ENCODE assay signal across 13 mouse cellular contexts in the genomic region with DNA sequence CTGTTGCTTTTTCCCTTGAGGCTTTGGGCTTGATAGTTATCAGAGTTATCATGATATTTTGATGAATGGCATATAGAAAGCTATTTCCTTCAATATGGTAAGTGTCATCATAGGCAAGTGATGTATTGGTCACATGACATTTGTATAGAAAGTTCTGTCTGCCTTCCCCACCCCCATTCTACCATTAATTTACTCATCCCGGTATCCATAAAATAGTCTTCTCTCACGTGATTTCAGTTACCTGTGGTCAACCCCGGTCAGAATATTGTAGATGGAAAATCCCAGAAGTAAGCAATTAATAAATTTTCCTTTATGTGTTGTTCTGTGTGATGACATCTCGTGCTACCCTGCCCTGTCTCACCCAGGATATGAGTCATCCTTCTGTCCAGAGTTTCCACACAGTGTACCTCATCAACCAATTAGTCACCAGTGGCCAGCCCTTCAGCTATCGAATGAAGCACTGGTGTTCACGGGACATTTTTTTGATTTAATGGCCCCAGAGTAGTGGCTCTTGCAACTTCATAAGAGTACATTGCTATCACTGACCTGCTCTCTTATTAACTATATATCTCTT.
"Had no signal": no experiment of that assay in that cellular context is flagged by ENCODE, and none has a peak within 500 bp of the region (broad histone marks: within the 10 kb centered on the region; RNA-seq: fewer than 3 reads in every experiment).

No protein-coding gene starts in this region.

- H3K4me2 ChIP-seq: kidney, embryonic 15.5 days; limb, embryonic 12.5 days; liver, embryonic 13.5 days; midbrain, embryonic 13.5 days; neural tube, embryonic 15.5 days had no signal

- DNase-seq: kidney, adult 2 months; layer of hippocampus, adult 9-11 months; layer of hippocampus, postnatal 36 days; liver; liver, embryonic 13.5 days; liver, postnatal 0 days; right cerebral cortex, adult 18-20 months; thymus, adult 18-20 months; thymus, postnatal 14 days had no signal

- H3K9me3 ChIP-seq: kidney, embryonic 15.5 days; limb, embryonic 12.5 days; liver, embryonic 13.5 days; neural tube, embryonic 15.5 days had no signal

- H3K4me1 ChIP-seq: limb, embryonic 12.5 days; liver, embryonic 13.5 days; midbrain, embryonic 13.5 days; neural tube, embryonic 15.5 days had no signal

- H3K36me3 ChIP-seq: kidney, embryonic 15.5 days; limb, embryonic 12.5 days; liver, embryonic 13.5 days; midbrain, embryonic 13.5 days; neural tube, embryonic 15.5 days had no signal

- H3K9ac ChIP-seq: kidney, embryonic 15.5 days; limb, embryonic 12.5 days; liver, embryonic 13.5 days; liver, postnatal 0 days; midbrain, embryonic 13.5 days; neural tube, embryonic 15.5 days had no signal

- ATAC-seq: liver, postnatal 0 days; midbrain, embryonic 13.5 days had no signal

- H3K27me3 ChIP-seq: kidney, embryonic 15.5 days; limb, embryonic 12.5 days; liver, embryonic 13.5 days; midbrain, embryonic 13.5 days; neural tube, embryonic 15.5 days had no signal

- H3K27ac ChIP-seq: kidney, embryonic 15.5 days; limb, embryonic 12.5 days; liver, embryonic 13.5 days; midbrain, embryonic 13.5 days; neural tube, embryonic 15.5 days had no signal

- H3K4me3 ChIP-seq: kidney, embryonic 15.5 days; limb, embryonic 12.5 days; liver, embryonic 13.5 days; midbrain, embryonic 13.5 days; neural tube, embryonic 15.5 days had no signal
